Mouse (Mus musculus) heart, postnatal 0 days (tissue): ENCODE data around the gene Scamp3.
"Not testable (repeated sequence)": the region's sequence is repeated elsewhere in the genome, so short reads cannot be mapped to it uniquely, and the experiment has no call there.

Experiments used
- CTCF ChIP-seq: IDR thresholded peaks from 2 replicates; pipeline ENCODE4 v1.5.1; 2016; ENCODE audit warnings: antibody characterized with exemption, control low read depth, low read depth
- EP300 ChIP-seq: IDR thresholded peaks from 2 replicates; pipeline ENCODE4 v1.6.1; 2016; ENCODE audit warnings: antibody characterized with exemption, low read depth

DNA sequence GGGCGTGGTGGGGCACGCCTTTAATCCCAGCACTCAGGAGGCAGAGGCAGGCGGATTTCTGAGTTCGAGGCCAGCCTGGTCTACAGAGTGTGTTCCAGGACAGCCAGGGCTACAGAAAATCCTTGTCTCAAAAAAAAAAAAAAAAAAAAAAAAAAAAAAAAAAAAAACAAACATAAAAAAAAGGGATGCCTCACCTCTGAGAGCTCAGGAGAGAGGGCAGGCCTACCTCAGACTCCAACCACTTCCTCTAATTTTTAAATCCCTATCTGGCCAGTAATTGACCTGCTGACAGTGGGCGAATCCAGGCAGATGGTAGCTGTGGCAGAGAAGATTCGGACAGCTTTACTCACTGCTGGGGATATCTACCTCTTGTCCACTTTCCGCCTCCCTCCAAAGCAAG lies 39.1 kb downstream of the Scamp3 start:
- not testable (repeated sequence) for TF ChIP-seq CTCF, EP300
